Mouse (Mus musculus) MEL (cell line): ENCODE results near the gene Slfn8. TPM values are rescaled to one million over a fixed set of nuclear protein-coding genes. Genes with fewer than 3 reads are reported as not detected.

ENCODE experiments used
- DNase-seq: peaks from one replicate; pipeline ENCODE4 v3.0.0; 2011; ENCODE audit warnings: low read depth, low spot score
- H3K27ac ChIP-seq: 2 replicates; pipeline ENCODE4 v1.5.1; 2012; ENCODE audit warnings: low read depth, mild to moderate bottlenecking, control low read depth, low read length, moderate library complexity; ENCODE audit not compliant: control insufficient read depth
- H3K27me3 ChIP-seq, 2 experiments: fragments of 150-350 bp in 1 of 2; sonication (generic) in 1 of 2; 2 replicates each; pipeline ENCODE4 v1.6.1; 2012; ENCODE audit warnings: low read length in 2 of 2, mild to moderate bottlenecking in 2 of 2, improper control_type of control experiment in 1 of 2, moderate library complexity in 1 of 2; ENCODE audit not compliant: insufficient read depth in 2 of 2, control insufficient read depth in 1 of 2
- H3K36me3 ChIP-seq, 2 experiments: 2 replicates each; pipeline ENCODE4 v1.6.1; 2012 to 2014; ENCODE audit warnings: low read length in 2 of 2, improper control_type of control experiment in 1 of 2, inconsistent platforms in 1 of 2, mild to moderate bottlenecking in 1 of 2; ENCODE audit not compliant: insufficient read depth in 2 of 2, control insufficient read depth in 1 of 2
- H3K4me1 ChIP-seq, 2 experiments: fragments of 150-350 bp in 1 of 2; sonication (generic) in 1 of 2; 2 replicates each; pipeline ENCODE4 v1.6.1; 2012; ENCODE audit warnings: low read length in 2 of 2, improper control_type of control experiment in 1 of 2, mild to moderate bottlenecking in 1 of 2; ENCODE audit not compliant: insufficient read depth in 2 of 2, control insufficient read depth in 1 of 2
- H3K4me3 ChIP-seq, 2 experiments: fragments of 150-350 bp in 1 of 2; sonication (generic) in 1 of 2; 2 replicates each; pipeline ENCODE4 v1.5.1; 2012; ENCODE audit warnings: low read depth in 2 of 2, low read length in 2 of 2, mild to moderate bottlenecking in 2 of 2, moderate library complexity in 2 of 2, control low read depth in 1 of 2, improper control_type of control experiment in 1 of 2; ENCODE audit not compliant: control insufficient read depth in 1 of 2, insufficient read depth in 1 of 2
- H3K79me2 ChIP-seq: 2 replicates; pipeline ENCODE4 v1.6.1; 2012; ENCODE audit warnings: mild to moderate bottlenecking, low read length, moderate library complexity; ENCODE audit not compliant: control insufficient read depth, poor library complexity, insufficient read depth
- H3K9ac ChIP-seq: 2 replicates; pipeline ENCODE4 v1.6.1; 2012; ENCODE audit warnings: low read depth, mild to moderate bottlenecking, control low read depth, low read length, moderate library complexity; ENCODE audit not compliant: control insufficient read depth, poor library complexity, severe bottlenecking
- H3K9me3 ChIP-seq: fragments of 150-350 bp; sonication (generic); replicated peaks from 2 replicates; pipeline ENCODE4 v1.6.1; 2012; ENCODE audit warnings: mild to moderate bottlenecking, low read length, improper control_type of control experiment, moderate library complexity; ENCODE audit not compliant: insufficient read depth
- BHLHE40 ChIP-seq: IDR thresholded peaks from 2 replicates; pipeline ENCODE4 v1.6.1; 2012; ENCODE audit warnings: low read depth, mild to moderate bottlenecking, inconsistent platforms, low read length, improper control_type of control experiment, borderline replicate concordance
- CHD1 ChIP-seq: IDR thresholded peaks from 2 replicates; pipeline ENCODE4 v1.6.1; 2012; ENCODE audit warnings: low read depth, mild to moderate bottlenecking, inconsistent platforms, low read length, improper control_type of control experiment
- ELF1 ChIP-seq: IDR thresholded peaks from 2 replicates; pipeline ENCODE4 v1.6.1; 2014; ENCODE audit warnings: low read depth, mild to moderate bottlenecking, inconsistent platforms, low read length, improper control_type of control experiment, moderate library complexity
- EP300 ChIP-seq, 2 experiments: IDR thresholded peaks; 2 replicates each; pipeline ENCODE4 v1.6.1; 2011; ENCODE audit warnings: improper control_type of control experiment in 2 of 2, low read length in 2 of 2, low read depth in 1 of 2, mild to moderate bottlenecking in 1 of 2
- ETS1 ChIP-seq: IDR thresholded peaks from 2 replicates; pipeline ENCODE4 v1.6.1; 2012; ENCODE audit warnings: low read depth, mild to moderate bottlenecking, inconsistent platforms, low read length, improper control_type of control experiment, moderate library complexity
- GATA1 ChIP-seq: IDR thresholded peaks from 2 replicates; pipeline ENCODE4 v1.6.1; 2011; ENCODE audit warnings: low read depth, low read length, improper control_type of control experiment
- HCFC1 ChIP-seq: IDR thresholded peaks from 2 replicates; pipeline ENCODE4 v1.6.1; 2012; ENCODE audit warnings: low read depth, mild to moderate bottlenecking, inconsistent platforms, low read length, improper control_type of control experiment, moderate library complexity
- MAFK ChIP-seq: IDR thresholded peaks from 2 replicates; pipeline ENCODE4 v1.6.1; 2011; ENCODE audit warnings: low read depth, mild to moderate bottlenecking, low read length, improper control_type of control experiment, borderline replicate concordance
- MAX ChIP-seq: IDR thresholded peaks from 2 replicates; pipeline ENCODE4 v1.6.1; 2011; ENCODE audit warnings: low read length, improper control_type of control experiment
- MAZ ChIP-seq: IDR thresholded peaks from 2 replicates; pipeline ENCODE4 v1.6.1; 2012; ENCODE audit warnings: low read depth, mild to moderate bottlenecking, inconsistent platforms, low read length, improper control_type of control experiment
- MYB ChIP-seq: IDR thresholded peaks from 2 replicates; pipeline ENCODE4 v1.6.1; 2011; ENCODE audit warnings: mild to moderate bottlenecking, low read depth, low read length, improper control_type of control experiment
- MYC ChIP-seq: IDR thresholded peaks from 2 replicates; pipeline ENCODE4 v1.6.1; 2011; ENCODE audit warnings: low read depth, mild to moderate bottlenecking, low read length, improper control_type of control experiment, moderate library complexity
- NELFE ChIP-seq: IDR thresholded peaks from 2 replicates; pipeline ENCODE4 v1.6.1; 2011; ENCODE audit warnings: low read depth, low read length, improper control_type of control experiment
- POLR2A ChIP-seq, 2 experiments: IDR thresholded peaks; 2 replicates each; pipeline ENCODE4 v1.6.1; 2011 to 2012; ENCODE audit warnings: low read length in 2 of 2, mild to moderate bottlenecking in 2 of 2, control low read depth in 1 of 2, improper control_type of control experiment in 1 of 2, low read depth in 1 of 2, moderate library complexity in 1 of 2; ENCODE audit not compliant: control insufficient read depth in 1 of 2, insufficient read depth in 1 of 2, poor library complexity in 1 of 2
- POLR2AphosphoS2 ChIP-seq: IDR thresholded peaks from 2 replicates; pipeline ENCODE4 v1.6.1; 2011; ENCODE audit warnings: low read length, improper control_type of control experiment
- POLR2AphosphoS5 ChIP-seq: IDR thresholded peaks from 2 replicates; pipeline ENCODE4 v1.6.1; 2012; ENCODE audit warnings: low read depth, borderline replicate concordance, mild to moderate bottlenecking, inconsistent platforms, low read length, moderate library complexity, mixed read lengths
- RAD21 ChIP-seq: IDR thresholded peaks from 2 replicates; pipeline ENCODE4 v1.6.1; 2011; ENCODE audit warnings: mild to moderate bottlenecking, low read depth, low read length, improper control_type of control experiment
- SIN3A ChIP-seq: IDR thresholded peaks from 2 replicates; pipeline ENCODE4 v1.6.1; 2012; ENCODE audit warnings: low read length, improper control_type of control experiment, inconsistent platforms
- SMC3 ChIP-seq: IDR thresholded peaks from 2 replicates; pipeline ENCODE4 v1.6.1; 2011; ENCODE audit warnings: low read depth, low read length, improper control_type of control experiment
- TBP ChIP-seq: IDR thresholded peaks from 2 replicates; pipeline ENCODE4 v1.8.0; 2011; ENCODE audit warnings: low read depth, low read length, improper control_type of control experiment
- TCF12 ChIP-seq: IDR thresholded peaks from 2 replicates; pipeline ENCODE4 v1.6.1; 2014; ENCODE audit warnings: low read depth, mild to moderate bottlenecking, inconsistent platforms, low read length, improper control_type of control experiment, moderate library complexity
- UBTF ChIP-seq: IDR thresholded peaks from 2 replicates; pipeline ENCODE4 v1.6.1; 2012; ENCODE audit warnings: low read depth, mild to moderate bottlenecking, inconsistent platforms, low read length, improper control_type of control experiment, moderate library complexity, borderline replicate concordance; ENCODE audit not compliant: insufficient read depth
- USF1 ChIP-seq: IDR thresholded peaks from 2 replicates; pipeline ENCODE4 v1.6.1; 2014; ENCODE audit warnings: low read depth, mild to moderate bottlenecking, inconsistent platforms, low read length, improper control_type of control experiment, moderate library complexity
- USF2 ChIP-seq, 2 experiments: IDR thresholded peaks; 2 replicates each; pipeline ENCODE4 v1.6.1; 2011 to 2012; ENCODE audit warnings: improper control_type of control experiment in 2 of 2, low read length in 2 of 2, borderline replicate concordance in 1 of 2, inconsistent platforms in 1 of 2, low read depth in 1 of 2, mild to moderate bottlenecking in 1 of 2; ENCODE audit not compliant: insufficient read depth in 1 of 2
- ZMIZ1 ChIP-seq: IDR thresholded peaks from 2 replicates; pipeline ENCODE4 v1.6.1; 2012; ENCODE audit warnings: low read depth, mild to moderate bottlenecking, inconsistent platforms, low read length, improper control_type of control experiment, moderate library complexity
- ZNF384 ChIP-seq: IDR thresholded peaks from 2 replicates; pipeline ENCODE4 v1.6.1; 2012; ENCODE audit warnings: low read depth, mild to moderate bottlenecking, inconsistent platforms, low read length, improper control_type of control experiment
- polyA plus RNA-seq, 2 experiments: library from polyadenylated mRNA; stranded (reverse) in 1 of 2; unstranded in 1 of 2; fragments of >175 nt in 1 of 2; fragments of >200 nt in 1 of 2; gene quantifications; 2 replicates each; pipeline versions ENCODE4 v1.2.1 to v1.2.4; 2012; ENCODE audit warnings: low replicate concordance in 2 of 2, low read depth in 1 of 2; ENCODE audit not compliant: insufficient read length in 2 of 2, insufficient read depth in 1 of 2, missing spikeins in 1 of 2
- total RNA-seq: library from RNA; depleted of rRNA; stranded (reverse); fragments of 300-350 nt; gene quantifications from 2 replicates; pipeline ENCODE4 v1.2.3, GENCODE M21; 2012

The Slfn8 gene
- total and polyA plus RNA-seq, 3 experiments: 11.6 to 47.2 (median 11.9) TPM

DNA sequence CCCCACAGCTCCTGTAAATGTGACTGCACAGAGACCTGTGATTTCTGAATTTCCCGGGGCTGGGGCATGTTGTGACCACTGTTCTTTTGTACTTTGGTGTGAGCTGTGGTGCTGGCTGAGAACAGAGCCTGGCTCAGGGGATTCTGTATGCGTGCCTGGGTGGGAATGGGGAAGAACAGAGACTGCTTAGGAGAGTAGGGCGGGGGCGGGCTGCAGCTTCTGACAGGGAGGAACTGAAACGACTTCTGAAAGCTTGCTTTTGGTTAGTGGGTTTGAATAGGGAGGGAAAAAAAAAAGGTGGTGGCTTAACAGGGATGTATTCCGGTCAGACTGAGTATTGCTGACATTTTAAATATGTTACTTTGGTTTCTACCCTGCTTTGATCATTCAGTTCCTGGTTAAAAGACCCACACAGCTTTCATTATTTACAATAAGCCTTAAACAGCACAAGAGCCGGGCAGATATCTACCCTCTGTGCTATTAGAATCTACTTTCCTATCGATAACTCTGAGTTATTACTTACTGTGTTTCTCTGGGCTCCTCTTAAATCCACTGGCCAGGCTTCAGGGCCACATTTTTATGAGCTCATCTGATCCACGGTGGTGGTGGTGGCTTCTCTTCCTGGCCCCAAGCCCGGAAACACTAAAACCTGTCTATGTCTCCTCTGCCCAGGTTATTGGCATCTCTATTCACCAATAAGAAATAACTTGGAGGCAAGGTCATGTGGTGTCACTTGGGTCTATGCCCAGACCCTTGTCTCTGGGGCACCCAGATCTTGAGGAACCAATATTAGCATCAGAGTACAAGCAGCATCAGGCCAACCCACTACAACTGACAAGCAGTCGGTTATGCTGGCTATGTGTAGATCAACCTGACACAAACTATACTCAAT lies 46.3 kb upstream of the Slfn8 start:
- Histone ChIP-seq H3K27me3 (no peaks in the 10 kb centered on the region), H3K4me3 (peak overlapping the region; percentile 70 to 95), H3K4me1 (peaks cover 6 to 14% of the 10 kb centered on the region in 2 experiments), H3K79me2 (peaks cover 3% of the 10 kb centered on the region), H3K27ac (peak overlapping the region; percentile 74), H3K9me3 (no peaks in the 10 kb centered on the region), H3K36me3 (peaks cover 0 to 9% of the 10 kb centered on the region in 2 experiments; a peak in 2 of 4 replicates), H3K9ac (peak overlapping the region; percentile 73)
- peak; percentile 73 for TF ChIP-seq HCFC1
- peak; percentile 86 for TF ChIP-seq ELF1
- TF ChIP-seq POLR2AphosphoS2: peak; percentile 56; the same call in 1 of the 2 replicates
- TF ChIP-seq MYB: peak; percentile 35; the same call in 1 of the 2 replicates
- TF ChIP-seq MYC: 0 out of 2 replicates have a peak, but pooled peaks have one; percentile 17
- TF ChIP-seq USF2 (IDR thresholded peaks at IDR 0.05; ENCODE audit: borderline replicate concordance in 1 of 2, insufficient read depth in 1 of 2, low read depth in 1 of 2, low read length in 2 of 2): peak in 1 of 2 experiments; percentile 65; a peak in 3 of 4 replicates
- TF ChIP-seq EP300 (IDR thresholded peaks at IDR 0.05; ENCODE audit: low read depth in 1 of 2, low read length in 2 of 2): peak; percentile 37 to 49; a peak in 2 of 4 replicates
- TF ChIP-seq ETS1: peak; percentile 26; the same call in 1 of the 2 replicates
- TF ChIP-seq RAD21: no peak
- TF ChIP-seq TCF12: peak; percentile 23; the same call in 1 of the 2 replicates
- TF ChIP-seq POLR2AphosphoS5: no peak
- TF ChIP-seq UBTF: no peak
- peak; percentile 83 for TF ChIP-seq SIN3A
- TF ChIP-seq ZNF384: peak; percentile 85
- no peak for TF ChIP-seq SMC3
- TF ChIP-seq MAZ: peak; percentile 62
- peak; percentile 51; the same call in 1 of the 2 replicates for TF ChIP-seq ZMIZ1
- TF ChIP-seq NELFE: peak; percentile 60
- peak; percentile 37; the same call in 1 of the 2 replicates for TF ChIP-seq TBP
- peak; percentile 91 for TF ChIP-seq USF1
- no peak for TF ChIP-seq BHLHE40
- TF ChIP-seq CHD1: no peak
- no peak for TF ChIP-seq MAFK
- TF ChIP-seq POLR2A (IDR thresholded peaks at IDR 0.05; ENCODE audit: control insufficient read depth in 1 of 2, insufficient read depth in 1 of 2, low read depth in 1 of 2, low read length in 2 of 2, poor library complexity in 1 of 2): peak in 1 of 2 experiments; percentile 56; a peak in 1 of 4 replicates
- 0 out of 2 replicates have a peak, but pooled peaks have one; percentile 23 for TF ChIP-seq GATA1
- peak; percentile 53; the same call in 1 of the 2 replicates for TF ChIP-seq MAX
- peak; percentile 96 for DNase-seq
